Mouse (Mus musculus): ENCODE measurements around the gene Pym1. TPM values are rescaled to one million over a fixed set of nuclear protein-coding genes. Genes with fewer than 3 reads are reported as not detected.

The Pym1 gene
- total RNA-seq, 2 experiments from 2014 or later = 30.2 to 31.0 TPM

- no peak for DNase-seq (ENCODE audit: low spot score in 2 of 2)
Observed at GRCm38 (mm10) chr10:128744680-128745601, 2.7 kb upstream of the Pym1 start, which contains the start of gene Dgka. Dgka (minus strand) TSS chr10:128744855.

- no peak for DNase-seq (ENCODE audit: low spot score in 2 of 2)
Observed at GRCm38 (mm10) chr10:128745946-128746613, 1.6 kb upstream of the Pym1 start.

- DNase-seq (ENCODE audit: low spot score in 2 of 2) = no peak
Observed at GRCm38 (mm10) chr10:128746972-128747645, 580 bp upstream of the Pym1 start.

GRCm38 (mm10) chr10:128748252-128748864 is 669 bp downstream of the Pym1 start:
- peak; percentile 82 to 83 for DNase-seq (ENCODE audit: low spot score in 2 of 2)

GRCm38 (mm10) chr10:128772895-128773294 is 25.2 kb downstream of the Pym1 start:
- DNase-seq (ENCODE audit: low spot score in 2 of 2) = no peak

GRCm38 (mm10) chr10:128773685-128774084 is 26.0 kb downstream of the Pym1 start:
- no peak for DNase-seq (ENCODE audit: low spot score in 2 of 2)

- no peak for DNase-seq (ENCODE audit: low spot score in 2 of 2)
Observed at GRCm38 (mm10) chr10:128778441-128778840, 30.8 kb downstream of the Pym1 start.

- no peak for DNase-seq (ENCODE audit: low spot score in 2 of 2)
Observed at GRCm38 (mm10) chr10:128779011-128779795, 31.5 kb downstream of the Pym1 start.

GRCm38 (mm10) chr10:128780200-128780599 is 32.5 kb downstream of the Pym1 start:
- no peak for DNase-seq (ENCODE audit: low spot score in 2 of 2)

- DNase-seq (ENCODE audit: low spot score in 2 of 2) = no peak
Observed at GRCm38 (mm10) chr10:128790398-128791124, 42.9 kb downstream of the Pym1 start, which contains the start of gene Mmp19. Mmp19 (plus strand) TSS chr10:128790910.

- no peak for DNase-seq (ENCODE audit: low spot score in 2 of 2)
Observed at GRCm38 (mm10) chr10:128792041-128792440, 44.4 kb downstream of the Pym1 start.

GRCm38 (mm10) chr10:128793258-128793657 is 45.6 kb downstream of the Pym1 start:
- DNase-seq (ENCODE audit: low spot score in 2 of 2) = no peak

- DNase-seq (ENCODE audit: low spot score in 2 of 2) = no peak
Observed at GRCm38 (mm10) chr10:128794391-128794790, 46.7 kb downstream of the Pym1 start.

- no peak for DNase-seq (ENCODE audit: low spot score in 2 of 2)
Observed at GRCm38 (mm10) chr10:128795581-128795980, 47.9 kb downstream of the Pym1 start.

GRCm38 (mm10) chr10:128798676-128799075 is 51.0 kb downstream of the Pym1 start:
- DNase-seq (ENCODE audit: low spot score in 2 of 2) = no peak

GRCm38 (mm10) chr10:128801981-128802495 is 54.3 kb downstream of the Pym1 start:
- no peak for DNase-seq (ENCODE audit: low spot score in 2 of 2)

- no peak for DNase-seq (ENCODE audit: low spot score in 2 of 2)
Observed at GRCm38 (mm10) chr10:128802956-128803355, 55.3 kb downstream of the Pym1 start.

GRCm38 (mm10) chr10:128803361-128803760 is 55.7 kb downstream of the Pym1 start:
- DNase-seq (ENCODE audit: low spot score in 2 of 2) = no peak

GRCm38 (mm10) chr10:128803771-128804270 is 56.1 kb downstream of the Pym1 start, which contains the start of gene Dnajc14:
Dnajc14 (plus strand) TSS chr10:128804062.
- peak; percentile 74 to 77 for DNase-seq (ENCODE audit: low spot score in 2 of 2)

Measured in layer of hippocampus, postnatal 14 days (tissue).